In the genomic region with DNA sequence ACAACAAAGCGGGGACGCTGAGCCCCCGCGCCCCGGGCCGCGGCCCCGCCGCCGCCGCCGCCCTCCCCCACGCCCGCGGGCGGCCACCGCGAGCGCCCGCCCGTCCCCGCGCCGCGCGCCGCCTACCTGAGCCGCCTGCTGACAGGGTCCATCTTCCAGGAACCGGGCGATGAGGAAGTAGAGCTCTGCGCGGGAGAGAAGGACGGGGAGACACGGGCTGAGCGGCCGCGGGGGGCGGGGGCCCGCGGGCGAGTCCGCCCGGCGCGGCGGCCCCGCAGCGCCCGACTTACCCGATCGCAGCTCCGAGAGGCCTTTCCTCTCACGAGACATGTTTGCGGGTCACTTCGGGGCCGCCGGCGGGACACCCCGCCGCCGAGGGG, we compare ENCODE assay signal across 8 mouse cellular contexts. TPM values are rescaled to one million over a fixed set of nuclear protein-coding genes. Genes with fewer than 3 reads are reported as not detected.
DNase-seq lines count a peak whose midpoint lies in the region; ATAC-seq and TF ChIP-seq lines count a peak whose summit lies in the region.

No protein-coding gene starts in this region.

- peak; percentile 42 for ATAC-seq in embryonic facial prominence, embryonic 12.5 days (ENCODE audit: insufficient number of reproducible peaks, insufficient read depth, low FRiP score, low TSS enrichment)
- ATAC-seq in intestine, postnatal 0 days = peak; percentile 57
- ATAC-seq in neural tube, embryonic 12.5 days (ENCODE audit: low FRiP score, low read depth) = peak; percentile 36

- H3K4me2 ChIP-seq in embryonic facial prominence, embryonic 12.5 days (replicated peaks) = peak overlapping the region; percentile 55; the same call in 1 of the 2 replicates
- peak overlapping the region; percentile 71 for H3K4me2 ChIP-seq in intestine, postnatal 0 days (replicated peaks; ENCODE audit: low read depth)
- peak overlapping the region; percentile 58 for H3K4me2 ChIP-seq in neural tube, embryonic 12.5 days (replicated peaks)

- peaks cover 7% of the 10 kb centered on the region for H3K4me1 ChIP-seq in embryonic facial prominence, embryonic 12.5 days
- H3K4me1 ChIP-seq in intestine, postnatal 0 days (replicated peaks; ENCODE audit: control insufficient read depth, insufficient read depth, low read length) = 0 out of 2 replicates have a peak, but pooled peaks cover 3% of the 10 kb centered on the region
- H3K4me1 ChIP-seq in neural tube, embryonic 12.5 days = peaks cover 18% of the 10 kb centered on the region

- H3K36me3 ChIP-seq in embryonic facial prominence, embryonic 12.5 days = no peaks in the 10 kb centered on the region
- no peaks in the 10 kb centered on the region for H3K36me3 ChIP-seq in intestine, postnatal 0 days (ENCODE audit: control insufficient read depth, insufficient read depth)
- no peaks in the 10 kb centered on the region for H3K36me3 ChIP-seq in neural tube, embryonic 12.5 days

- peak in 1 of 2 experiments; percentile 34 for DNase-seq in layer of hippocampus, adult 2 months (ENCODE audit: low spot score in 2 of 2)
- no peak for DNase-seq in layer of hippocampus, adult 9-10 months (ENCODE audit: low spot score)
- DNase-seq in ovary, postnatal 10 days (ENCODE audit: low spot score) = no peak
- DNase-seq in frontal cortex, postnatal 36 days (ENCODE audit: low spot score in 2 of 2) = no peak
- DNase-seq in right cerebral cortex, adult 18-20 months = no peak

- H3K27me3 ChIP-seq in embryonic facial prominence, embryonic 12.5 days = no peaks in the 10 kb centered on the region
- no peaks in the 10 kb centered on the region for H3K27me3 ChIP-seq in intestine, postnatal 0 days (replicated peaks; ENCODE audit: control insufficient read depth, insufficient read depth, low read length)
- H3K27me3 ChIP-seq in neural tube, embryonic 12.5 days (replicated peaks) = no peaks in the 10 kb centered on the region

- H3K4me3 ChIP-seq in layer of hippocampus, adult 2 months = peak overlapping the region; percentile 91
- H3K4me3 ChIP-seq in embryonic facial prominence, embryonic 12.5 days = peak overlapping the region; percentile 64
- H3K4me3 ChIP-seq in intestine, postnatal 0 days (ENCODE audit: low read depth, low read length) = peak overlapping the region; percentile 88
- peak overlapping the region; percentile 92 for H3K4me3 ChIP-seq in neural tube, embryonic 12.5 days

- WGBS in embryonic facial prominence, embryonic 12.5 days = 2% methylated on average over 52 of the region's 61 CpGs
- WGBS in intestine, postnatal 0 days = under 1% methylated on average over 46 of the region's 61 CpGs
- WGBS in neural tube, embryonic 12.5 days = 1% methylated on average over 51 of the region's 61 CpGs

- peak overlapping the region; percentile 100 for H3K27ac ChIP-seq in layer of hippocampus, adult 2 months
- H3K27ac ChIP-seq in embryonic facial prominence, embryonic 12.5 days = peak overlapping the region; percentile 100
- peak overlapping the region; percentile 99 for H3K27ac ChIP-seq in intestine, postnatal 0 days (ENCODE audit: low read depth, low read length)
- H3K27ac ChIP-seq in neural tube, embryonic 12.5 days = peak overlapping the region; percentile 100

- peak overlapping the region; percentile 97 for H3K9ac ChIP-seq in embryonic facial prominence, embryonic 12.5 days
- H3K9ac ChIP-seq in intestine, postnatal 0 days (ENCODE audit: low read depth, low read length) = peak overlapping the region; percentile 91
- peak overlapping the region; percentile 95 for H3K9ac ChIP-seq in neural tube, embryonic 12.5 days

- H3K9me3 ChIP-seq in embryonic facial prominence, embryonic 12.5 days = no peaks in the 10 kb centered on the region
- H3K9me3 ChIP-seq in intestine, postnatal 0 days (ENCODE audit: control insufficient read depth) = no peaks in the 10 kb centered on the region
- no peaks in the 10 kb centered on the region for H3K9me3 ChIP-seq in neural tube, embryonic 12.5 days

- no peak for TF ChIP-seq CTCF in layer of hippocampus, adult 2 months (conservative IDR thresholded peaks at IDR 0.05)
- no peak for TF ChIP-seq CTCF in intestine, postnatal 0 days (IDR thresholded peaks at IDR 0.05; ENCODE audit: low read depth)

RNA-seq across cellular contexts. Expression of gene Phip, which starts 0.4 kb away (rescaled TPM):
- 10 to 100 TPM; 72.4 to 82.1 TPM for total RNA-seq in layer of hippocampus, adult 2 months (2021)
- polyA plus RNA-seq in embryonic facial prominence, embryonic 12.5 days (2016; fragmentation: Nextera tagmentation; extraction: Ambion mirVana) = 132 and 136 TPM in 2 replicates
- polyA plus RNA-seq in intestine, postnatal 0 days (2015; fragmentation: Nextera tagmentation; extraction: Ambion mirVana) = 19.7 and 22.6 TPM in 2 replicates
- polyA plus RNA-seq in neural tube, embryonic 12.5 days (2016; fragmentation: Nextera tagmentation; extraction: Ambion mirVana) = 127 and 141 TPM in 2 replicates
